Mouse (Mus musculus): ENCODE data around the gene 4930522H14Rik. TPM values are rescaled to one million over a fixed set of nuclear protein-coding genes. Genes with fewer than 3 reads are reported as not detected.

4930522H14Rik gene
- polyA plus RNA-seq (2016; fragmentation: Nextera tagmentation; extraction: Ambion mirVana) = not detected in 2 replicates

GRCm38 (mm10) chr4:109531111-109531510 lies at the start of gene 4930522H14Rik:
TSS of gene 4930522H14Rik (minus strand) at chr4:109531297.
- Histone ChIP-seq H3K27ac (0 out of 2 replicates have a peak within 1 kb of the TSS, but pooled peaks have one; percentile 49), H3K9me3 (no peaks in the 10 kb centered on the region), H3K27me3 (ENCODE audit: poor library complexity, severe bottlenecking) (no peaks in the 10 kb centered on the region), H3K4me3 (peak within 1 kb of the TSS; percentile 11; the same call in 1 of the 2 replicates), H3K36me3 (replicated peaks) (no peaks in the 10 kb centered on the region), H3K4me1 (peaks cover 11% of the 10 kb centered on the region)
- 99% methylated on average over 2 of the region's 2 CpGs for WGBS
- no peak for DNase-seq (ENCODE audit: extremely low spot score, low spot score)

- Histone ChIP-seq H3K4me1 (no peaks in the 10 kb centered on the region), H3K36me3 (replicated peaks) (no peaks in the 10 kb centered on the region), H3K4me3 (no peak overlapping the region), H3K27me3 (ENCODE audit: poor library complexity, severe bottlenecking) (no peaks in the 10 kb centered on the region), H3K27ac (no peak overlapping the region), H3K9me3 (no peaks in the 10 kb centered on the region)
- no peak for DNase-seq (ENCODE audit: extremely low spot score, low spot score)
- WGBS = 92% methylated on average over 3 of the region's 3 CpGs
These were observed 47.3 kb upstream of the 4930522H14Rik start for GRCm38 (mm10) chr4:109578356-109578755.

- 78% methylated on average over 5 of the region's 5 CpGs for WGBS
- H3K27me3 ChIP-seq (ENCODE audit: poor library complexity, severe bottlenecking) = no peaks in the 10 kb centered on the region
- H3K4me1 ChIP-seq = no peaks in the 10 kb centered on the region
- no peak overlapping the region for H3K4me3 ChIP-seq
- DNase-seq (ENCODE audit: extremely low spot score, low spot score) = no peak
- no peaks in the 10 kb centered on the region for H3K36me3 ChIP-seq (replicated peaks)
- H3K27ac ChIP-seq = no peak overlapping the region
- H3K9me3 ChIP-seq = no peaks in the 10 kb centered on the region
These were observed 45.8 kb upstream of the 4930522H14Rik start for GRCm38 (mm10) chr4:109576933-109577332.

- WGBS = 90% methylated on average over 9 of the region's 9 CpGs
- Histone ChIP-seq H3K27me3 (ENCODE audit: poor library complexity, severe bottlenecking) (no peaks in the 10 kb centered on the region), H3K4me1 (no peaks in the 10 kb centered on the region), H3K4me3 (no peak overlapping the region), H3K9me3 (no peaks in the 10 kb centered on the region), H3K36me3 (replicated peaks) (no peaks in the 10 kb centered on the region), H3K27ac (no peak overlapping the region)
- DNase-seq (ENCODE audit: extremely low spot score, low spot score) = no peak
These were observed 43.7 kb upstream of the 4930522H14Rik start for GRCm38 (mm10) chr4:109574845-109575244.

GRCm38 (mm10) chr4:109574331-109574730 lies 43.2 kb upstream of the 4930522H14Rik start:
- Histone ChIP-seq H3K4me3 (no peak overlapping the region), H3K4me1 (peaks cover 3% of the 10 kb centered on the region; the same call in 1 of the 2 replicates), H3K27me3 (ENCODE audit: poor library complexity, severe bottlenecking) (no peaks in the 10 kb centered on the region), H3K36me3 (replicated peaks) (no peaks in the 10 kb centered on the region), H3K27ac (no peak overlapping the region), H3K9me3 (no peaks in the 10 kb centered on the region)
- DNase-seq (ENCODE audit: extremely low spot score, low spot score) = no peak
- WGBS = 52% methylated on average over 8 of the region's 8 CpGs

- WGBS = 81% methylated on average over 1 of the region's 1 CpGs
- no peak overlapping the region for H3K4me3 ChIP-seq
- H3K36me3 ChIP-seq (replicated peaks) = no peaks in the 10 kb centered on the region
- no peaks in the 10 kb centered on the region for H3K9me3 ChIP-seq
- no peak overlapping the region for H3K27ac ChIP-seq
- peaks cover 11% of the 10 kb centered on the region; the same call in 1 of the 2 replicates for H3K4me1 ChIP-seq
- H3K27me3 ChIP-seq (ENCODE audit: poor library complexity, severe bottlenecking) = no peaks in the 10 kb centered on the region
- DNase-seq (ENCODE audit: extremely low spot score, low spot score) = no peak
These were observed 41.5 kb upstream of the 4930522H14Rik start for GRCm38 (mm10) chr4:109572632-109573031.

- no peak overlapping the region for H3K27ac ChIP-seq
- no peaks in the 10 kb centered on the region for H3K36me3 ChIP-seq (replicated peaks)
- no peaks in the 10 kb centered on the region for H3K27me3 ChIP-seq (ENCODE audit: poor library complexity, severe bottlenecking)
- peaks cover 11% of the 10 kb centered on the region; the same call in 1 of the 2 replicates for H3K4me1 ChIP-seq
- no peaks in the 10 kb centered on the region for H3K9me3 ChIP-seq
- H3K4me3 ChIP-seq = no peak overlapping the region
- DNase-seq (ENCODE audit: extremely low spot score, low spot score) = no peak
- 83% methylated on average over 9 of the region's 9 CpGs for WGBS
These were observed 38.3 kb upstream of the 4930522H14Rik start for GRCm38 (mm10) chr4:109569421-109569820.

GRCm38 (mm10) chr4:109568959-109569358 lies 37.9 kb upstream of the 4930522H14Rik start:
- H3K4me3 ChIP-seq = no peak overlapping the region
- DNase-seq (ENCODE audit: extremely low spot score, low spot score) = no peak

GRCm38 (mm10) chr4:109564711-109565110 lies 33.6 kb upstream of the 4930522H14Rik start:
- H3K27me3 ChIP-seq (ENCODE audit: poor library complexity, severe bottlenecking) = no peaks in the 10 kb centered on the region
- H3K4me1 ChIP-seq = peaks cover 11% of the 10 kb centered on the region; the same call in 1 of the 2 replicates
- DNase-seq (ENCODE audit: extremely low spot score, low spot score) = no peak
- H3K9me3 ChIP-seq = no peaks in the 10 kb centered on the region
- H3K27ac ChIP-seq = no peak overlapping the region
- WGBS = 92% methylated on average over 6 of the region's 6 CpGs
- no peaks in the 10 kb centered on the region for H3K36me3 ChIP-seq (replicated peaks)
- H3K4me3 ChIP-seq = no peak overlapping the region

More at GRCm38 (mm10) chr4:109568959-109569358, 37.9 kb upstream of the 4930522H14Rik start:
- Histone ChIP-seq H3K36me3 (replicated peaks) (no peaks in the 10 kb centered on the region), H3K27ac (no peak overlapping the region), H3K9me3 (no peaks in the 10 kb centered on the region), H3K27me3 (ENCODE audit: poor library complexity, severe bottlenecking) (no peaks in the 10 kb centered on the region), H3K4me1 (peaks cover 11% of the 10 kb centered on the region; the same call in 1 of the 2 replicates)
- WGBS = 82% methylated on average over 10 of the region's 10 CpGs

GRCm38 (mm10) chr4:109550338-109551150 lies 19.4 kb upstream of the 4930522H14Rik start:
- peaks cover 6% of the 10 kb centered on the region for H3K9me3 ChIP-seq
- 55% methylated on average over 11 of the region's 11 CpGs for WGBS
- H3K4me3 ChIP-seq = no peak overlapping the region
- H3K27ac ChIP-seq = no peak overlapping the region
- no peaks in the 10 kb centered on the region for H3K36me3 ChIP-seq (replicated peaks)
- DNase-seq (ENCODE audit: extremely low spot score, low spot score) = no peak
- no peaks in the 10 kb centered on the region for H3K27me3 ChIP-seq (ENCODE audit: poor library complexity, severe bottlenecking)
- no peaks in the 10 kb centered on the region for H3K4me1 ChIP-seq

- WGBS = 28% methylated on average over 2 of the region's 2 CpGs
- no peaks in the 10 kb centered on the region for H3K36me3 ChIP-seq (replicated peaks)
- no peaks in the 10 kb centered on the region for H3K4me1 ChIP-seq
- no peak overlapping the region for H3K4me3 ChIP-seq
- H3K27ac ChIP-seq = no peak overlapping the region
- no peaks in the 10 kb centered on the region for H3K27me3 ChIP-seq (ENCODE audit: poor library complexity, severe bottlenecking)
- DNase-seq (ENCODE audit: extremely low spot score, low spot score) = no peak
- H3K9me3 ChIP-seq = no peaks in the 10 kb centered on the region
These were observed 16.2 kb upstream of the 4930522H14Rik start for GRCm38 (mm10) chr4:109547306-109547705.

GRCm38 (mm10) chr4:109546538-109546937 lies 15.4 kb upstream of the 4930522H14Rik start:
- Histone ChIP-seq H3K36me3 (replicated peaks) (no peaks in the 10 kb centered on the region), H3K27ac (no peak overlapping the region), H3K4me1 (no peaks in the 10 kb centered on the region), H3K27me3 (ENCODE audit: poor library complexity, severe bottlenecking) (no peaks in the 10 kb centered on the region), H3K9me3 (no peaks in the 10 kb centered on the region), H3K4me3 (no peak overlapping the region)
- 76% methylated on average over 2 of the region's 2 CpGs for WGBS
- DNase-seq (ENCODE audit: extremely low spot score, low spot score) = no peak

GRCm38 (mm10) chr4:109530245-109530816 lies 766 bp downstream of the 4930522H14Rik start:
- Histone ChIP-seq H3K4me3 (peak overlapping the region; percentile 11; the same call in 1 of the 2 replicates), H3K4me1 (peaks cover 11% of the 10 kb centered on the region), H3K36me3 (replicated peaks) (no peaks in the 10 kb centered on the region), H3K27me3 (ENCODE audit: poor library complexity, severe bottlenecking) (no peaks in the 10 kb centered on the region), H3K9me3 (no peaks in the 10 kb centered on the region), H3K27ac (0 out of 2 replicates have a peak overlapping the region, but pooled peaks have one; percentile 49)
- DNase-seq (ENCODE audit: extremely low spot score, low spot score) = no peak
- 28% methylated on average over 15 of the region's 15 CpGs for WGBS

Data from forebrain, embryonic 10.5 days (tissue).